Comparison of ENCODE assay signal across 8 mouse cellular contexts in genomic region chr4:40850582-40850981, GRCm38 (mm10). TPM values are rescaled to one million over a fixed set of nuclear protein-coding genes. Genes with fewer than 3 reads are reported as not detected.
DNase-seq lines count a peak whose midpoint lies in the region; ATAC-seq and TF ChIP-seq lines count a peak whose summit lies in the region.

No protein-coding gene starts in this region.

- peaks cover 59% of the 10 kb centered on the region for H3K4me1 ChIP-seq in kidney, embryonic 15.5 days
- H3K4me1 ChIP-seq in intestine, embryonic 16.5 days (ENCODE audit: control insufficient read depth, insufficient read depth, low read length), result peaks cover 42% of the 10 kb centered on the region
- H3K4me1 ChIP-seq in midbrain, postnatal 0 days (ENCODE audit: insufficient read depth, low read length), result peaks cover 3% of the 10 kb centered on the region; the same call in 1 of the 2 replicates

- peak overlapping the region; percentile 67 for H3K4me2 ChIP-seq in kidney, embryonic 15.5 days
- H3K4me2 ChIP-seq in intestine, embryonic 16.5 days (ENCODE audit: low read depth, low read length), result peak overlapping the region; percentile 78
- peak overlapping the region; percentile 85 for H3K4me2 ChIP-seq in midbrain, postnatal 0 days (ENCODE audit: low read depth, low read length, poor library complexity, severe bottlenecking)

- H3K9ac ChIP-seq in kidney, embryonic 15.5 days, result no peak overlapping the region
- peak overlapping the region; percentile 48; the same call in 1 of the 2 replicates for H3K9ac ChIP-seq in intestine, embryonic 16.5 days (ENCODE audit: low read depth, low read length)
- no peak overlapping the region for H3K9ac ChIP-seq in midbrain, postnatal 0 days (replicated peaks; ENCODE audit: low read length, poor library complexity, severe bottlenecking)

- WGBS in kidney, embryonic 15.5 days, result 62% methylated on average over 5 of the region's 5 CpGs
- WGBS in intestine, embryonic 16.5 days, result 50% methylated on average over 5 of the region's 5 CpGs
- 72% methylated on average over 5 of the region's 5 CpGs for WGBS in midbrain, postnatal 0 days

- H3K36me3 ChIP-seq in kidney, embryonic 15.5 days, result no peaks in the 10 kb centered on the region
- H3K36me3 ChIP-seq in intestine, embryonic 16.5 days (ENCODE audit: control insufficient read depth, insufficient read depth, low read length), result no peaks in the 10 kb centered on the region
- no peaks in the 10 kb centered on the region for H3K36me3 ChIP-seq in midbrain, postnatal 0 days (ENCODE audit: insufficient read depth, low read length)

- no peaks in the 10 kb centered on the region for H3K27me3 ChIP-seq in kidney, embryonic 15.5 days
- H3K27me3 ChIP-seq in intestine, embryonic 16.5 days (replicated peaks; ENCODE audit: control insufficient read depth, insufficient read depth, low read length), result no peaks in the 10 kb centered on the region
- no peaks in the 10 kb centered on the region for H3K27me3 ChIP-seq in midbrain, postnatal 0 days (ENCODE audit: insufficient read depth, low read length)

- ATAC-seq in kidney, embryonic 15.5 days (replicated peaks; ENCODE audit: low FRiP score), result no peak
- ATAC-seq in intestine, embryonic 16.5 days, result no peak
- ATAC-seq in midbrain, postnatal 0 days (ENCODE audit: low FRiP score), result no peak

- H3K4me3 ChIP-seq in kidney, embryonic 15.5 days (replicated peaks), result peak overlapping the region; percentile 84
- H3K4me3 ChIP-seq in intestine, embryonic 16.5 days (ENCODE audit: low read length), result no peak overlapping the region
- no peak overlapping the region for H3K4me3 ChIP-seq in midbrain, postnatal 0 days (ENCODE audit: low read depth, low read length)

- H3K27ac ChIP-seq in kidney, embryonic 15.5 days, result no peak overlapping the region
- no peak overlapping the region for H3K27ac ChIP-seq in intestine, embryonic 16.5 days (ENCODE audit: low read length)
- H3K27ac ChIP-seq in midbrain, postnatal 0 days (ENCODE audit: low read depth, low read length), result no peak overlapping the region

- no peak for TF ChIP-seq CTCF in midbrain, postnatal 0 days (IDR thresholded peaks at IDR 0.05)

- H3K9me3 ChIP-seq in kidney, embryonic 15.5 days (replicated peaks), result no peaks in the 10 kb centered on the region
- H3K9me3 ChIP-seq in intestine, embryonic 16.5 days (ENCODE audit: control insufficient read depth, low read length), result no peaks in the 10 kb centered on the region
- no peaks in the 10 kb centered on the region for H3K9me3 ChIP-seq in midbrain, postnatal 0 days (ENCODE audit: low read length)

- no peak for DNase-seq in kidney, postnatal 25 days
- DNase-seq in c-Kit-positive CD71-positive TER-119-positive erythroid progenitor cells, embryonic 14.5 days (ENCODE audit: low spot score), result peak; percentile 86
- DNase-seq in midbrain, postnatal 0 days (ENCODE audit: low spot score), result no peak
- DNase-seq in retina, embryonic 14.5 days (ENCODE audit: low spot score), result no peak
- DNase-seq in cerebellum, postnatal 36 days, result no peak
- DNase-seq in cerebellum, adult 9-11 months, result no peak

RNA-seq across cellular contexts. Expression of gene B4galt1, which starts 3.2 kb away (rescaled TPM):
- 46.3 and 46.4 TPM in 2 replicates for polyA plus RNA-seq in kidney, embryonic 15.5 days (2015; fragmentation: Nextera tagmentation; extraction: Ambion mirVana)
- 26.6 and 27.3 TPM in 2 replicates for polyA plus RNA-seq in intestine, embryonic 16.5 days (2015; fragmentation: Nextera tagmentation; extraction: Ambion mirVana)
- 10.0 and 11.0 TPM in 2 replicates for total RNA-seq in midbrain, postnatal 0 days (2014; rRNA removed)
- 5.7 and 5.8 TPM in 2 replicates for polyA plus RNA-seq in midbrain, postnatal 0 days (2015; fragmentation: Nextera tagmentation; extraction: Ambion mirVana)
